Mouse (Mus musculus) heart, postnatal 0 days (tissue): Measurements from ENCODE around the gene Foxn3.

Experiments used
- CTCF ChIP-seq: IDR thresholded peaks from 2 replicates; pipeline ENCODE4 v1.5.1; 2016; ENCODE audit warnings: antibody characterized with exemption, control low read depth, low read depth
- EP300 ChIP-seq: IDR thresholded peaks from 2 replicates; pipeline ENCODE4 v1.6.1; 2016; ENCODE audit warnings: antibody characterized with exemption, low read depth

GRCm38 (mm10) chr12:99149193-99149592 is 414.2 kb downstream of the Foxn3 start:
- TF ChIP-seq CTCF (no peak), EP300 (no peak)
